In genomic region chr1:111864779-111865165, GRCm38 (mm10) we compare ENCODE assay signal across 8 mouse cellular contexts. TPM values are rescaled to one million over a fixed set of nuclear protein-coding genes. Genes with fewer than 3 reads are reported as not detected.
DNase-seq lines count a peak whose midpoint lies in the region; ATAC-seq lines count a peak whose summit lies in the region.

Gene Dsel (minus strand): TSS chr1:111864918.

- intact Hi-C loops in gastrocnemius, postnatal 14 days (cut with DNase I; ENCODE audit: low total_unique reads) = loop anchor here (5.0 kb wide), 1 partner anchor 518 kb away; no protein-coding TSS in a partner anchor

- peak; percentile 92 for ATAC-seq in megakaryocyte, adult 5-6 weeks (ENCODE audit: poor library complexity, severe bottlenecking)

- DNase-seq in adrenal gland, adult 2 months = peak; percentile 97
- DNase-seq in embryo, embryonic 11 days = peak; percentile 97
- DNase-seq in gastrocnemius, postnatal 14 days = peak; percentile 96
- DNase-seq in induced T-regulatory cell, adult 2 months (ENCODE audit: low read depth) = peak; percentile 91
- DNase-seq in left cerebral cortex, adult 8-10 months (ENCODE audit: low spot score in 2 of 2) = peak; percentile 70 to 91
- DNase-seq in right cerebral cortex, adult 18-20 months = peak; percentile 91
- peak; percentile 84 for DNase-seq in urinary bladder, adult 2 months (ENCODE audit: low spot score)

RNA-seq across cellular contexts. Expression of gene Dsel, which starts in this region (rescaled TPM):
- 1 to 10 TPM; 6.9 to 9.0 TPM for total RNA-seq in adrenal gland, adult 2 months (2021)
- 5.7 and 6.2 TPM in 2 replicates for polyA plus RNA-seq in adrenal gland, adult 2 months (2012; rRNA removed)
- total RNA-seq in gastrocnemius, postnatal 14 days (2021) = 10 to 100 TPM in 1 of 2 experiments, 1 to 10 TPM in 1; 7.4 to 10.3 TPM
- total RNA-seq in left cerebral cortex, adult 8-10 months (2022) = 10 to 100 TPM; 20.6 to 24.6 (median 23.0) TPM
- total RNA-seq in megakaryocyte, adult 5-6 weeks (2015) = 1.3 and 2.4 TPM in 2 replicates
- total RNA-seq in megakaryocyte, adult 5-6 weeks (2017) = 2.3 and 4.6 TPM in 2 replicates
- 9.0 and 9.1 TPM in 2 replicates for polyA plus RNA-seq in urinary bladder, adult 2 months (2012; rRNA removed)

Comparison
In these comparisons a context has a peak if more than half of its experiments do, and no peak if none do; other contexts are left out.
1. Peak in every context shown above with its lines: DNase-seq and ATAC-seq.